Mouse (Mus musculus): Measurements from ENCODE around the gene Polr2g. TPM values are rescaled to one million over a fixed set of nuclear protein-coding genes. Genes with fewer than 3 reads are reported as not detected.

Gene Polr2g
- total RNA-seq, 4 experiments from 2014 or later, result 101 to 122 (median 109) TPM

- no peak for DNase-seq (ENCODE audit: low spot score in 2 of 2)
Observed at GRCm38 (mm10) chr19:8763276-8763675, 35.1 kb downstream of the Polr2g start.

- no peak for DNase-seq (ENCODE audit: low spot score in 2 of 2)
Observed at GRCm38 (mm10) chr19:8760757-8761156, 37.6 kb downstream of the Polr2g start.

GRCm38 (mm10) chr19:8758899-8759298 lies 39.5 kb downstream of the Polr2g start:
- DNase-seq (ENCODE audit: low spot score in 2 of 2), result no peak

GRCm38 (mm10) chr19:8757471-8757998 lies 40.8 kb downstream of the Polr2g start:
- DNase-seq (ENCODE audit: low spot score in 2 of 2), result no peak

GRCm38 (mm10) chr19:8756635-8757387 lies 41.6 kb downstream of the Polr2g start, which contains the start of gene Nxf1:
Gene Nxf1 (plus strand): TSS chr19:8757073.
- peak; percentile 75 to 90 for DNase-seq (ENCODE audit: low spot score in 2 of 2)

GRCm38 (mm10) chr19:8755652-8756051 lies 42.7 kb downstream of the Polr2g start:
- no peak for DNase-seq (ENCODE audit: low spot score in 2 of 2)

GRCm38 (mm10) chr19:8747368-8747767 lies 51.0 kb downstream of the Polr2g start:
- no peak for DNase-seq (ENCODE audit: low spot score in 2 of 2)

GRCm38 (mm10) chr19:8745382-8745781 lies 53.0 kb downstream of the Polr2g start:
- no peak for DNase-seq (ENCODE audit: low spot score in 2 of 2)

Other genes starting within 250 kb of the Polr2g start
- 10 to 100 TPM; 10.6 to 12.2 (median 11.5) TPM for gene Slc22a8, start 207.3 kb downstream of the Polr2g start, total RNA-seq (2022)
- 1 to 10 TPM; 3.5 to 4.4 (median 4.1) TPM for gene Slc22a6, start 180.5 kb downstream of the Polr2g start, total RNA-seq (2022)
- gene Chrm1, start 134.8 kb downstream of the Polr2g start, total RNA-seq (2022), result 100 to 1,000 TPM; 160 to 164 (median 161) TPM
- 100 to 1,000 TPM; 157 to 169 (median 162) TPM for gene Slc3a2, start 75.2 kb downstream of the Polr2g start, total RNA-seq (2022)
- gene Wdr74, start 62.8 kb downstream of the Polr2g start, total RNA-seq (2022), result 10 to 100 TPM; 44.0 to 45.3 (median 44.3) TPM
- 1 to 10 TPM in 3 of 4 experiments, not detected in 1; 2.0 to 3.3 (median 2.4) TPM for gene 1700092M07Rik, start 57.9 kb downstream of the Polr2g start, total RNA-seq (2022)
- gene Stx5a, start 57.2 kb downstream of the Polr2g start, total RNA-seq (2022), result 10 to 100 TPM; 65.3 to 91.2 (median 76.1) TPM
- gene Nxf1, start 41.5 kb downstream of the Polr2g start, total RNA-seq (2022), result 100 to 1,000 TPM in 2 of 4 experiments, 10 to 100 TPM in 2; 80.5 to 120 (median 102) TPM
- gene Tmem223, start 27.6 kb downstream of the Polr2g start, total RNA-seq (2022), result 10 to 100 TPM; 61.3 to 77.8 (median 72.8) TPM
- 10 to 100 TPM; 10.1 to 17.5 (median 13.1) TPM for gene Tmem179b, start 24.1 kb downstream of the Polr2g start, total RNA-seq (2022)
- gene Taf6l, start 12.2 kb downstream of the Polr2g start, total RNA-seq (2022), result 10 to 100 TPM; 14.7 to 20.1 (median 18.2) TPM
- gene Zbtb3, start 4.0 kb upstream of the Polr2g start, total RNA-seq (2022), result 1 to 10 TPM; 5.2 to 7.9 (median 5.4) TPM
- gene Ttc9c, start 20.8 kb upstream of the Polr2g start, total RNA-seq (2022), result 10 to 100 TPM; 36.4 to 45.1 (median 40.1) TPM
- gene Hnrnpul2, start 21.4 kb upstream of the Polr2g start, total RNA-seq (2022), result 100 to 1,000 TPM; 113 to 126 (median 120) TPM
- gene AC129217.1, start 31.2 kb upstream of the Polr2g start, total RNA-seq (2022), result not detected
- 100 to 1,000 TPM in 3 of 4 experiments, 10 to 100 TPM in 1; 98.1 to 115 (median 106) TPM for gene Bscl2, start 38.9 kb upstream of the Polr2g start, total RNA-seq (2022)
- gene Gng3, start 40.6 kb upstream of the Polr2g start, total RNA-seq (2022), result 100 to 1,000 TPM; 125 to 148 (median 143) TPM
- under 1 TPM; 0.45 to 0.74 (median 0.55) TPM for gene Lrrn4cl, start 52.2 kb upstream of the Polr2g start, total RNA-seq (2022)
- 100 to 1,000 TPM in 2 of 4 experiments, 10 to 100 TPM in 2; 87.8 to 123 (median 106) TPM for gene Ubxn1, start 72.9 kb upstream of the Polr2g start, total RNA-seq (2022)
- 10 to 100 TPM; 23.4 to 37.2 (median 29.5) TPM for gene Uqcc3, start 82.3 kb upstream of the Polr2g start, total RNA-seq (2022)
- 10 to 100 TPM in 1 of 4 experiments, 1 to 10 TPM in 3; 4.9 to 10.4 (median 6.0) TPM for gene Lbhd1, start 85.2 kb upstream of the Polr2g start, total RNA-seq (2022)
- not detected for gene Gm49403, start 85.4 kb upstream of the Polr2g start, total RNA-seq (2022)
- gene 1810009A15Rik, start 90.3 kb upstream of the Polr2g start, total RNA-seq (2022), result 10 to 100 TPM; 22.7 to 32.0 (median 26.5) TPM
- gene Gm49416, start 90.3 kb upstream of the Polr2g start, total RNA-seq (2022), result 1 to 10 TPM in 2 of 4 experiments, not detected in 2; 1.4 to 1.8 TPM
- gene Ints5, start 94.4 kb upstream of the Polr2g start, total RNA-seq (2022), result 10 to 100 TPM; 24.0 to 26.1 (median 24.4) TPM
- gene Ganab, start 99.5 kb upstream of the Polr2g start, total RNA-seq (2022), result 100 to 1,000 TPM; 109 to 125 (median 119) TPM
- 100 to 1,000 TPM; 161 to 167 (median 162) TPM for gene B3gat3, start 121.8 kb upstream of the Polr2g start, total RNA-seq (2022)
- 1 to 10 TPM; 5.0 to 8.6 (median 6.4) TPM for gene Rom1, start 130.8 kb upstream of the Polr2g start, total RNA-seq (2022)
- 10 to 100 TPM; 14.1 to 17.4 (median 15.3) TPM for gene Eml3, start 131.0 kb upstream of the Polr2g start, total RNA-seq (2022)
- gene Mta2, start 143.3 kb upstream of the Polr2g start, total RNA-seq (2022), result 10 to 100 TPM; 53.7 to 66.5 (median 56.2) TPM
- gene Tut1, start 155.3 kb upstream of the Polr2g start, total RNA-seq (2022), result 10 to 100 TPM; 21.5 to 22.2 (median 21.9) TPM
- 100 to 1,000 TPM; 223 to 248 (median 236) TPM for gene Eef1g, start 168.5 kb upstream of the Polr2g start, total RNA-seq (2022)
- gene Ahnak, start 190.7 kb upstream of the Polr2g start, total RNA-seq (2022), result 10 to 100 TPM; 27.0 to 32.2 (median 29.0) TPM